Mouse (Mus musculus) small intestine, adult 2 months (tissue): ENCODE data around the gene Htr3b. TPM values are rescaled to one million over a fixed set of nuclear protein-coding genes. Genes with fewer than 3 reads are reported as not detected.

Source experiments
- H3K27ac ChIP-seq: fragments of 200-500 bp; 2 replicates; pipeline ENCODE4 v1.5.1; 2012; ENCODE audit warnings: low read depth, low read length, control low read depth, inconsistent platforms; ENCODE audit not compliant: insufficient read depth
- H3K27me3 ChIP-seq: fragments of 200-500 bp; 2 replicates; pipeline ENCODE4 v1.6.1; 2012; ENCODE audit warnings: mild to moderate bottlenecking, moderate library complexity, low read length, inconsistent platforms; ENCODE audit not compliant: control insufficient read depth, insufficient read depth
- H3K36me3 ChIP-seq: fragments of 200-500 bp; 2 replicates; pipeline ENCODE4 v1.6.1; 2012; ENCODE audit warnings: mild to moderate bottlenecking, low read length, control low read depth, inconsistent platforms; ENCODE audit not compliant: control insufficient read depth, insufficient read depth
- H3K4me1 ChIP-seq: fragments of 200-500 bp; 2 replicates; pipeline ENCODE4 v1.6.1; 2012; ENCODE audit warnings: low read length, inconsistent platforms, mixed read lengths; ENCODE audit not compliant: control insufficient read depth, insufficient read depth, insufficient read length
- H3K4me3 ChIP-seq: fragments of 200-500 bp; 2 replicates; pipeline ENCODE4 v1.5.1; 2012; ENCODE audit warnings: low read depth, mild to moderate bottlenecking, control low read depth, inconsistent platforms, low read length, moderate library complexity
- CTCF ChIP-seq: fragments of 200-500 bp; IDR thresholded peaks from 2 replicates; pipeline ENCODE4 v1.5.1; 2012; ENCODE audit warnings: low read depth, mild to moderate bottlenecking, control low read depth, inconsistent platforms, low read length, moderate library complexity, mixed read lengths; ENCODE audit not compliant: insufficient replicate concordance, insufficient read length; ENCODE audit errors: extremely low read depth
- POLR2A ChIP-seq: fragments of 200-500 bp; IDR thresholded peaks from 2 replicates; pipeline ENCODE4 v1.6.1; 2012; ENCODE audit warnings: low read depth, mild to moderate bottlenecking, control low read depth, inconsistent platforms, low read length, moderate library complexity
- WGBS: fragments of 180-500 bp; shearing (Covaris S2); methylation state at CpG from one replicate; pipeline ENCODE4 v1.1.7; 2018; 5-methylcytosine and 5-hydroxymethylcytosine counted together
- polyA plus RNA-seq: library from polyadenylated mRNA; depleted of rRNA; stranded (reverse); fragments of >200 nt; gene quantifications from 2 replicates; pipeline ENCODE4 v1.2.3, GENCODE M21; 2012; rRNA removed

The Htr3b gene
- polyA plus RNA-seq, 1 experiment: 0.18 TPM

GRCm38 (mm10) chr9:48894755-48895154 is 70.0 kb downstream of the Htr3b start:
- H3K4me1 ChIP-seq: no peaks in the 10 kb centered on the region
- 75% methylated on average over 6 of the region's 6 CpGs for WGBS
- no peak overlapping the region for H3K4me3 ChIP-seq
- no peaks in the 10 kb centered on the region for H3K36me3 ChIP-seq
- no peak overlapping the region for H3K27ac ChIP-seq
- no peaks in the 10 kb centered on the region for H3K27me3 ChIP-seq
- TF ChIP-seq POLR2A (no peak), CTCF (no peak)

GRCm38 (mm10) chr9:48893986-48894385 is 70.8 kb downstream of the Htr3b start:
- Histone ChIP-seq H3K27me3 (no peaks in the 10 kb centered on the region), H3K4me1 (no peaks in the 10 kb centered on the region), H3K36me3 (no peaks in the 10 kb centered on the region), H3K27ac (no peak overlapping the region), H3K4me3 (no peak overlapping the region)
- TF ChIP-seq POLR2A (no peak), CTCF (peak; percentile 41; the same call in 1 of the 2 replicates)
- 21% methylated on average over 3 of the region's 3 CpGs for WGBS

GRCm38 (mm10) chr9:48889093-48889492 is 75.7 kb downstream of the Htr3b start:
- H3K4me3 ChIP-seq: no peak overlapping the region
- H3K27ac ChIP-seq: no peak overlapping the region
- H3K36me3 ChIP-seq: no peaks in the 10 kb centered on the region
- TF ChIP-seq CTCF (no peak), POLR2A (no peak)
- no peaks in the 10 kb centered on the region for H3K27me3 ChIP-seq
- WGBS: 77% methylated on average over 7 of the region's 7 CpGs
- no peaks in the 10 kb centered on the region for H3K4me1 ChIP-seq

Other genes with a start within 250 kb of the Htr3b start
- 1.6 and 1.8 TPM in 2 replicates for gene Zbtb16, start 128.8 kb downstream of the Htr3b start, polyA plus RNA-seq
- 1.7 and 2.4 TPM in 2 replicates for gene Htr3a, start 53.9 kb downstream of the Htr3b start, polyA plus RNA-seq
- gene Usp28, start 20.4 kb upstream of the Htr3b start, polyA plus RNA-seq: 2.9 and 7.7 TPM in 2 replicates
- gene Zw10, start 90.6 kb upstream of the Htr3b start, polyA plus RNA-seq: 2.8 and 5.0 TPM in 2 replicates
- gene Tmprss5, start 116.3 kb upstream of the Htr3b start, polyA plus RNA-seq: 1.5 and 3.3 TPM in 2 replicates